In genomic region chrX:163958467-163958875, GRCm38 (mm10) we compare ENCODE assay signal across 8 mouse cellular contexts. TPM values are rescaled to one million over a fixed set of nuclear protein-coding genes. Genes with fewer than 3 reads are reported as not detected.
A peak's percentile ranks its signal among the peaks of the same experiment; 100 is the strongest.
DNase-seq lines count a peak whose midpoint lies in the region; ATAC-seq and TF ChIP-seq lines count a peak whose summit lies in the region.

Gene Zrsr2 (minus strand): TSS chrX:163958661.

- H3K36me3 ChIP-seq in erythroblast, embryonic 14.5 days (ENCODE audit: control insufficient read depth) = peaks cover 33% of the 10 kb centered on the region
- no peaks in the 10 kb centered on the region for H3K36me3 ChIP-seq in heart, embryonic 11.5 days (ENCODE audit: control insufficient read depth, insufficient read depth, low read length)
- H3K36me3 ChIP-seq in kidney, embryonic 16.5 days (ENCODE audit: insufficient read depth, low read length) = peaks cover 13% of the 10 kb centered on the region; the same call in 1 of the 2 replicates
- peaks cover 29% of the 10 kb centered on the region for H3K36me3 ChIP-seq in liver, embryonic 12.5 days
- no peaks in the 10 kb centered on the region for H3K36me3 ChIP-seq in stomach, embryonic 15.5 days

- peaks cover 8% of the 10 kb centered on the region for H3K9me3 ChIP-seq in erythroblast, embryonic 14.5 days (ENCODE audit: control insufficient read depth, low read length)
- H3K9me3 ChIP-seq in heart, embryonic 11.5 days (replicated peaks; ENCODE audit: control insufficient read depth, low read length) = no peaks in the 10 kb centered on the region
- peaks cover under 1% of the 10 kb centered on the region; the same call in 1 of the 2 replicates for H3K9me3 ChIP-seq in kidney, embryonic 16.5 days (ENCODE audit: low read length)
- no peaks in the 10 kb centered on the region for H3K9me3 ChIP-seq in liver, embryonic 12.5 days (replicated peaks)
- no peaks in the 10 kb centered on the region for H3K9me3 ChIP-seq in stomach, embryonic 15.5 days

- TF ChIP-seq POLR2A in brain, embryonic 14.5 days (IDR thresholded peaks at IDR 0.05; ENCODE audit: borderline replicate concordance, extremely low read depth, insufficient read depth, insufficient read length, poor library complexity, severe bottlenecking) = peak; percentile 45; the same call in 1 of the 2 replicates

- TF ChIP-seq CTCF in brain, embryonic 14.5 days (IDR thresholded peaks at IDR 0.05; ENCODE audit: borderline replicate concordance, extremely low read depth, insufficient read depth, insufficient read length) = no peak

- ATAC-seq in heart, embryonic 11.5 days (replicated peaks; ENCODE audit: insufficient number of reproducible peaks, low FRiP score, low TSS enrichment) = peak; percentile 94
- ATAC-seq in kidney, embryonic 16.5 days (ENCODE audit: low FRiP score, low TSS enrichment) = peak; percentile 95
- ATAC-seq in liver, embryonic 12.5 days = peak; percentile 88
- peak; percentile 96 for ATAC-seq in stomach, embryonic 15.5 days (ENCODE audit: insufficient read depth, low FRiP score, low read depth)

- peak within 1 kb of the TSS; percentile 91 for H3K4me3 ChIP-seq in erythroblast, embryonic 14.5 days (replicated peaks)
- H3K4me3 ChIP-seq in heart, embryonic 11.5 days (ENCODE audit: low read depth, low read length) = peak within 1 kb of the TSS; percentile 58
- H3K4me3 ChIP-seq in kidney, embryonic 16.5 days (ENCODE audit: low read length) = peak within 1 kb of the TSS; percentile 74
- peak within 1 kb of the TSS; percentile 75 for H3K4me3 ChIP-seq in liver, embryonic 12.5 days
- H3K4me3 ChIP-seq in stomach, embryonic 15.5 days (replicated peaks) = peak within 1 kb of the TSS; percentile 65

- H3K4me2 ChIP-seq in heart, embryonic 11.5 days = peak within 1 kb of the TSS; percentile 62
- peak within 1 kb of the TSS; percentile 60 for H3K4me2 ChIP-seq in kidney, embryonic 16.5 days (replicated peaks; ENCODE audit: low read depth, low read length)
- H3K4me2 ChIP-seq in liver, embryonic 12.5 days = peak within 1 kb of the TSS; percentile 73
- peak within 1 kb of the TSS; percentile 50 for H3K4me2 ChIP-seq in stomach, embryonic 15.5 days

- peak; percentile 94 for DNase-seq in CD4-positive helper T cell, adult 2 months (ENCODE audit: low read depth, low spot score)
- peak; percentile 96 for DNase-seq in brain, embryonic 14.5 days (ENCODE audit: low read depth)
- peak; percentile 75 to 90 for DNase-seq in natural killer cell, adult 2 months (ENCODE audit: low spot score in 2 of 2)

- H3K9ac ChIP-seq in heart, embryonic 11.5 days (ENCODE audit: low read depth, low read length) = peak within 1 kb of the TSS; percentile 80
- peak within 1 kb of the TSS; percentile 85 for H3K9ac ChIP-seq in kidney, embryonic 16.5 days (replicated peaks; ENCODE audit: low read length)
- H3K9ac ChIP-seq in liver, embryonic 12.5 days = peak within 1 kb of the TSS; percentile 85
- peak within 1 kb of the TSS; percentile 78 for H3K9ac ChIP-seq in stomach, embryonic 15.5 days

- H3K27ac ChIP-seq in heart, embryonic 11.5 days (ENCODE audit: low read depth, low read length) = peak within 1 kb of the TSS; percentile 95
- peak within 1 kb of the TSS; percentile 99 for H3K27ac ChIP-seq in kidney, embryonic 16.5 days (ENCODE audit: low read length)
- peak within 1 kb of the TSS; percentile 97 for H3K27ac ChIP-seq in liver, embryonic 12.5 days
- H3K27ac ChIP-seq in stomach, embryonic 15.5 days = peak within 1 kb of the TSS; percentile 98

- H3K27me3 ChIP-seq in erythroblast, embryonic 14.5 days (ENCODE audit: control insufficient read depth) = peaks cover 2% of the 10 kb centered on the region; the same call in 1 of the 2 replicates
- H3K27me3 ChIP-seq in heart, embryonic 11.5 days (ENCODE audit: control insufficient read depth, insufficient read depth, low read length) = no peaks in the 10 kb centered on the region
- peaks cover 5% of the 10 kb centered on the region; the same call in 1 of the 2 replicates for H3K27me3 ChIP-seq in kidney, embryonic 16.5 days (ENCODE audit: insufficient read depth, low read length)
- no peaks in the 10 kb centered on the region for H3K27me3 ChIP-seq in liver, embryonic 12.5 days (replicated peaks)
- H3K27me3 ChIP-seq in stomach, embryonic 15.5 days (replicated peaks) = no peaks in the 10 kb centered on the region

- WGBS in heart, embryonic 11.5 days (ENCODE audit: insufficient replicate concordance) = 12% methylated on average over 29 of the region's 29 CpGs
- 11% methylated on average over 29 of the region's 29 CpGs for WGBS in kidney, embryonic 16.5 days
- WGBS in liver, embryonic 12.5 days (ENCODE audit: insufficient replicate concordance) = 9% methylated on average over 29 of the region's 29 CpGs
- WGBS in stomach, embryonic 15.5 days = 13% methylated on average over 24 of the region's 29 CpGs

- peaks cover 19% of the 10 kb centered on the region for H3K4me1 ChIP-seq in erythroblast, embryonic 14.5 days (ENCODE audit: control insufficient read depth)
- no peaks in the 10 kb centered on the region for H3K4me1 ChIP-seq in heart, embryonic 11.5 days (ENCODE audit: control insufficient read depth, insufficient read depth, low read length)
- 0 out of 2 replicates have a peak, but pooled peaks cover 3% of the 10 kb centered on the region for H3K4me1 ChIP-seq in kidney, embryonic 16.5 days (ENCODE audit: insufficient read depth, low read length)
- H3K4me1 ChIP-seq in liver, embryonic 12.5 days = peaks cover 16% of the 10 kb centered on the region; the same call in 1 of the 2 replicates
- no peaks in the 10 kb centered on the region for H3K4me1 ChIP-seq in stomach, embryonic 15.5 days

RNA-seq across cellular contexts. Expression of gene Zrsr2, which starts in this region (rescaled TPM):
- polyA plus RNA-seq in brain, embryonic 14.5 days (2012; rRNA removed) = 20.3 and 27.6 TPM in 2 replicates
- 2.6 and 3.9 TPM in 2 replicates for polyA plus RNA-seq in erythroblast, embryonic 14.5 days (2012)
- polyA plus RNA-seq in heart, embryonic 11.5 days (2014; fragmentation: Nextera tagmentation; extraction: Ambion mirVana) = 35.3 and 37.3 TPM in 2 replicates
- 49.1 and 59.8 TPM in 2 replicates for polyA plus RNA-seq in kidney, embryonic 16.5 days (2015; fragmentation: Nextera tagmentation; extraction: Ambion mirVana)
- polyA plus RNA-seq in liver, embryonic 12.5 days (2016; fragmentation: Nextera tagmentation; extraction: Ambion mirVana) = 25.5 and 32.2 TPM in 2 replicates
- 47.8 and 55.0 TPM in 2 replicates for polyA plus RNA-seq in stomach, embryonic 15.5 days (2015; fragmentation: Nextera tagmentation; extraction: Ambion mirVana)

Comparison
In these comparisons a context has a peak if more than half of its experiments do, and no peak if none do; other contexts are left out.
1. Peak in every context shown above with its lines: DNase-seq, ATAC-seq, H3K4me3 ChIP-seq and H3K27ac ChIP-seq.